Mouse (Mus musculus) heart, embryonic 15.5 days (tissue): Measurements from ENCODE around the gene Lsm6. TPM values are rescaled to one million over a fixed set of nuclear protein-coding genes. Genes with fewer than 3 reads are reported as not detected.

Experiments used
- ATAC-seq: fragments of 200-750 bp; cut with Nextera tagmentation; replicated peaks from 2 replicates; pipeline ENCODE4 v1.8.0; 2017; ENCODE audit warnings: low read depth, moderate TSS enrichment; ENCODE audit not compliant: insufficient number of reproducible peaks, insufficient read depth, low FRiP score
- H3K27ac ChIP-seq: fragments of 300-500 bp; sonication (generic); 2 replicates; pipeline ENCODE4 v1.5.1; 2015; ENCODE audit warnings: mild to moderate bottlenecking, inconsistent platforms
- H3K27me3 ChIP-seq: fragments of 300-500 bp; sonication (generic); 2 replicates; pipeline ENCODE4 v1.6.1; 2015; ENCODE audit warnings: inconsistent platforms
- H3K36me3 ChIP-seq: fragments of 300-500 bp; sonication (generic); 2 replicates; pipeline ENCODE4 v1.6.1; 2015; ENCODE audit warnings: mild to moderate bottlenecking, inconsistent platforms
- H3K4me1 ChIP-seq: fragments of 300-500 bp; sonication (generic); replicated peaks from 2 replicates; pipeline ENCODE4 v1.6.1; 2015; ENCODE audit warnings: inconsistent platforms
- H3K4me2 ChIP-seq: fragments of 300-500 bp; sonication (generic); 2 replicates; pipeline ENCODE4 v1.6.1; 2015; ENCODE audit warnings: inconsistent platforms, mild to moderate bottlenecking, moderate library complexity
- H3K4me3 ChIP-seq: fragments of 300-500 bp; sonication (generic); 2 replicates; pipeline ENCODE4 v1.5.1; 2015; ENCODE audit warnings: mild to moderate bottlenecking, inconsistent platforms
- H3K9ac ChIP-seq: fragments of 300-500 bp; sonication (generic); 2 replicates; pipeline ENCODE4 v1.6.1; 2015; ENCODE audit warnings: mild to moderate bottlenecking, inconsistent platforms
- H3K9me3 ChIP-seq: fragments of 300-500 bp; sonication (generic); replicated peaks from 2 replicates; pipeline ENCODE4 v1.6.1; 2016; ENCODE audit warnings: inconsistent platforms
- WGBS: fragments of 180-500 bp; shearing (Covaris S2); methylation state at CpG from one replicate; pipeline ENCODE4 v1.1.7; 2015; ENCODE audit warnings: mixed read lengths; 5-methylcytosine and 5-hydroxymethylcytosine counted together
- polyA plus RNA-seq: library from polyadenylated mRNA; unstranded; fragments of >200 nt; fragmentation: Nextera tagmentation; extraction: Ambion mirVana; gene quantifications from 2 replicates; pipeline ENCODE4 v1.2.1, GENCODE M21; 2015

Gene Lsm6
- polyA plus RNA-seq, 1 experiment from 2014 or later: 155 TPM

GRCm38 (mm10) chr8:78801201-78801600, 19.7 kb downstream of the Lsm6 start:
- 91% methylated on average over 6 of the region's 6 CpGs for WGBS
- H3K27me3 ChIP-seq: no peaks in the 10 kb centered on the region
- no peak overlapping the region for H3K4me2 ChIP-seq
- H3K27ac ChIP-seq: no peak overlapping the region
- H3K4me1 ChIP-seq: no peaks in the 10 kb centered on the region
- peaks cover 28% of the 10 kb centered on the region for H3K36me3 ChIP-seq
- H3K9ac ChIP-seq: no peak overlapping the region
- no peak overlapping the region for H3K4me3 ChIP-seq
- no peaks in the 10 kb centered on the region for H3K9me3 ChIP-seq
- no peak for ATAC-seq

DNA sequence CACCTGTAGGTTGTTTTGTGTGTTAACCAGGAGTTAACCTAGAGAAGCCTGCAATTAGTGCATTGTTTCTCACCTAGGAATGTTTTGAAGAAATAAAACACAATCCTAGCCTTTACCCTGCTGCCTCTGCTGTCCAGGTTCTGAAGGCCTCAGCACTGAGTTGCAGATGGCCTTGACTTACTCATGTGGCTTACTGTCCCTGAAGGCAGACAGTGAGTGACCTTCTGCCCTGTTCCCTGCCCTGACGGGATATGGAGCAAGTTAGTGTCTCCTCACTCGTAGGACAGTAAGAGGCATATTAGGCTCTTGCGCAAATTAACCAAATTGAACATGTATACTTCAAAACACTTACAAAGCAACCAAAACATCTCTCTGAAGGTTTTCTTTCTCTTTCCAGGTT, 22.3 kb downstream of the Lsm6 start:
- Histone ChIP-seq H3K9me3 (no peaks in the 10 kb centered on the region), H3K4me3 (no peak overlapping the region), H3K36me3 (peaks cover 11% of the 10 kb centered on the region; the same call in 1 of the 2 replicates), H3K9ac (no peak overlapping the region), H3K27me3 (no peaks in the 10 kb centered on the region), H3K27ac (no peak overlapping the region), H3K4me1 (no peaks in the 10 kb centered on the region), H3K4me2 (no peak overlapping the region)
- no peak for ATAC-seq
- WGBS: 81% methylated on average over 3 of the region's 3 CpGs

- H3K27ac ChIP-seq: no peak overlapping the region
- WGBS: 87% methylated on average over 7 of the region's 7 CpGs
- ATAC-seq: no peak
Measured at GRCm38 (mm10) chr8:78797985-78798384, 23.0 kb downstream of the Lsm6 start.

DNA sequence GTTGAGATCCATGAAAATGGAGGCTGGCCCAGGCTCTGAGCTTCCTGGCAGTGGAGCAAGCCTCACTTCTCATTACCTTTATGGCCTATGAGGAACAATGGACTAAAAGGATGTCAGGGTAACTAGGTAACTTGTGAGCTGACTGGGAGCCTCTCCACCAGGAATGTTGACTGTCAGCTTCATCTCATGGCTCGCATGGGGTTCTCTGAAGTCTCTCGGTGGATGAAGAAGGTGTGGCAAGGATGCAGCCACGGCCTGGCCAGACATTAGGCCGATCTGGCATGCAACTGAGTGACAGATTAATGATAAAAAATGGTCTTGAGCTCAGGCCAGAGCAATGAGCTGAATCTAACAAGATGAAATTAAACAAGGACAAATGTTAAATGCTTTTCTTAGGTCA, 27.7 kb downstream of the Lsm6 start:
- no peaks in the 10 kb centered on the region for H3K4me1 ChIP-seq
- no peak overlapping the region for H3K4me3 ChIP-seq
- no peaks in the 10 kb centered on the region for H3K36me3 ChIP-seq
- H3K27ac ChIP-seq: no peak overlapping the region
- no peak for ATAC-seq
- WGBS: 76% methylated on average over 4 of the region's 4 CpGs
- no peak overlapping the region for H3K4me2 ChIP-seq
- no peaks in the 10 kb centered on the region for H3K27me3 ChIP-seq
- no peaks in the 10 kb centered on the region for H3K9me3 ChIP-seq
- no peak overlapping the region for H3K9ac ChIP-seq

More at GRCm38 (mm10) chr8:78797985-78798384, 23.0 kb downstream of the Lsm6 start:
- Histone ChIP-seq H3K4me2 (no peak overlapping the region), H3K4me3 (no peak overlapping the region), H3K9ac (no peak overlapping the region), H3K27me3 (no peaks in the 10 kb centered on the region), H3K9me3 (no peaks in the 10 kb centered on the region), H3K4me1 (no peaks in the 10 kb centered on the region), H3K36me3 (peaks cover 8% of the 10 kb centered on the region; the same call in 1 of the 2 replicates)

- Histone ChIP-seq H3K4me3 (no peak overlapping the region), H3K27ac (no peak overlapping the region), H3K27me3 (no peaks in the 10 kb centered on the region), H3K4me1 (no peaks in the 10 kb centered on the region; the same call in 1 of the 2 replicates), H3K36me3 (no peaks in the 10 kb centered on the region), H3K9ac (no peak overlapping the region), H3K9me3 (no peaks in the 10 kb centered on the region), H3K4me2 (no peak overlapping the region)
- 79% methylated on average over 9 of the region's 9 CpGs for WGBS
- ATAC-seq: no peak
Measured at GRCm38 (mm10) chr8:78776816-78777215, 44.1 kb downstream of the Lsm6 start.

DNA sequence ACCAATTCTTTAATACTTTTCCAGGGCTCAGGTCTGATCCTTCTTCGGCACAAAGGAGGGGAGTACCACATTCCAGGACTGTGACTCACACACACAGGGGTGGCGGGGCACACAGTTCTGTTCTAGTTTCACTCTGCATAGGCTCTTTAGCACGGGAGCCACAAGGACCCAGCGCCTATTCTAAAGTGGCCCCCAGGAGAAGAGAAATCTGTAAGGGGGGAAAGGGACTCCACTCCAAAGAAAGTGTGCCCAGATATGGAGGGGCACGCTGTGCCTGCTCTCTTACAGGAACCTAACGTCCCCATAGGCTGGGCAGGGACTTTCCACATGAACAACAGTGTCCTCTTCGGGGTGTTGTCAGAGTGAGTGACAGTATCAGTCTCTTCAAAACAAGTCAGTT, 49.7 kb downstream of the Lsm6 start:
- peak; percentile 84; the same call in 1 of the 2 replicates for ATAC-seq
- H3K36me3 ChIP-seq: no peaks in the 10 kb centered on the region
- peaks cover 10% of the 10 kb centered on the region; the same call in 1 of the 2 replicates for H3K4me1 ChIP-seq
- 33% methylated on average over 7 of the region's 7 CpGs for WGBS
- H3K27me3 ChIP-seq: no peaks in the 10 kb centered on the region
- peak overlapping the region; percentile 47; the same call in 1 of the 2 replicates for H3K9ac ChIP-seq
- peak overlapping the region; percentile 64 for H3K27ac ChIP-seq
- no peaks in the 10 kb centered on the region for H3K9me3 ChIP-seq
- H3K4me3 ChIP-seq: peak overlapping the region; percentile 41
- peak overlapping the region; percentile 62 for H3K4me2 ChIP-seq

DNA sequence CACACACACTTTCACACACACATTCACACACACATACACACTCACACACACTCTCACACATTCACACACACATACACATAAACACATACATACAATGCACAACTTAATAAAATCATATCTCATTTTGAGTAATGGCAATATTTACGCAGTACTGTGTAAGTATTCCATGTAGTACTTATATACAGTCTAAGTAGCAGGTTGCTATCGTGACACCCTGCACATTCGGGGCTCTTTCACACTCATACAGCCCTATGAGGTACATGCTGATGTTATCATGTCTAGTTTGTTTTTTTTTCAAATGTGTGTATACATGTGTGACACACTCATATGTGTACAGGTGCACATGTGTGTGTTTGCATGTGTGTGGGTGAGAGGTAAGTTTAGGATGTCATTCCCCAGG, 50.4 kb downstream of the Lsm6 start:
- ATAC-seq: no peak
- no peaks in the 10 kb centered on the region for H3K27me3 ChIP-seq
- WGBS: 88% methylated on average over 3 of the region's 3 CpGs
- no peaks in the 10 kb centered on the region for H3K36me3 ChIP-seq
- H3K4me3 ChIP-seq: no peak overlapping the region
- no peak overlapping the region for H3K27ac ChIP-seq
- peaks cover 10% of the 10 kb centered on the region; the same call in 1 of the 2 replicates for H3K4me1 ChIP-seq
- H3K9me3 ChIP-seq: no peaks in the 10 kb centered on the region
- H3K9ac ChIP-seq: no peak overlapping the region
- H3K4me2 ChIP-seq: no peak overlapping the region

DNA sequence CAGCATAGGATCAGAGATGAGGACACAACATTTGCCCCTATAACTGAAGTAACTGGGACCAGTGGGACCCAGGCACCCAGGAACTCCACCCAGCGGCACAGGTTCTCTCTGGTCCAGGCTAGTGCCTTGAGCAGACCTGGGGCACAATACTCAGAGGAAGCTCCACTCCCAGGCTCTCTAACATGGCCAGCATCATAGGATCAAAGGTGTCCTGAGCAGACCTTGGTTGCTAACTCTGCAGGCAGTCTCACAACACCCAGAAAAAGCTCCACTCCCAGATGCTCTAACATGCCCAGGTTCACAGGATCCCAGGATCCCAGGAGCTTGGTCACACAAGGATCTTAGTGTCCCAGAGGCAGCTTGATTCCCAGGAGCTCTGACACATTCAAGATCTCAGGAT, 55.4 kb downstream of the Lsm6 start:
- no peak for ATAC-seq
- WGBS: 78% methylated on average over 1 of the region's 1 CpGs
- Histone ChIP-seq H3K27me3 (no peaks in the 10 kb centered on the region), H3K4me1 (no peaks in the 10 kb centered on the region), H3K9me3 (no peaks in the 10 kb centered on the region), H3K9ac (no peak overlapping the region), H3K36me3 (no peaks in the 10 kb centered on the region), H3K4me3 (no peak overlapping the region), H3K27ac (no peak overlapping the region), H3K4me2 (no peak overlapping the region)

DNA sequence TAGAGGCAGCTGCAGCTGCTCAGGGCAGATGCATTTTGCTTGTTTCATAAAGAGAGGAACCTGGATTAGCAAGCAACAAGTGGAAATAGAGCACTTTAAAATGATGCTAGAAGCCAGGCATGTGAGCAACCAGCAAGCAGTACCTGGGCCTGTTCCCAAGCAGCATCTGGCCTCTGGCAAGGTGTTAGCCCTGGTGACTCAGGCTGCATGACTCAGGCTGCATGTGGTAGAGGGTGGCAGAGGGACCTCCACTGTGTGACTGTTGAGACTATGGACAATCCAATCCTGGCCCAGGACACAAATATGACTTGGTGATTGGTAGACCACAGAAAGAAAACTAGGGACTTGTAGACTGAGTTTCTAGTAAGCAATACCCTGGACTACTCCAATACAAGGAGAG, 56.0 kb downstream of the Lsm6 start:
- Histone ChIP-seq H3K9me3 (no peaks in the 10 kb centered on the region), H3K9ac (no peak overlapping the region), H3K27me3 (no peaks in the 10 kb centered on the region), H3K4me2 (no peak overlapping the region), H3K4me3 (no peak overlapping the region), H3K36me3 (no peaks in the 10 kb centered on the region), H3K4me1 (no peaks in the 10 kb centered on the region), H3K27ac (no peak overlapping the region)
- no peak for ATAC-seq

DNA sequence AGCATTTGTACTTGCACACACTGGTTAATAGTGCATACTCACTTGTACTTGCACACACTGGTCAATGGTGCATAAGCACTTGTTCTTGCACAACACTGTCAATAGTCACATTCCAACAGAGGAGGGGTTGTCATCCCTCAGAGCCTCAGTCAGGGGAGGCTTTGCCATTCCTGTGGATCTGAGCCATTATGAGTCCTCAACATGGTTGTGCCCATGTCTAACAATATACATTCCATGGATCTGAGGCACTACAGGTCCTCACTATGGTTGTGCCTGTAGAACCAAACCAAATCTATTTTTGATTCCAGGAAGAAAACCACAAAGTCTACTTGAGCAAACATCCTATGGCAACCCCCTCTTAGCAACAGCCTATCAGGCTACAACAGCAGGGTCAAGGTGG, 61.8 kb downstream of the Lsm6 start:
- ATAC-seq: no peak
- Histone ChIP-seq H3K9ac (no peak overlapping the region), H3K4me1 (no peaks in the 10 kb centered on the region), H3K36me3 (no peaks in the 10 kb centered on the region), H3K4me3 (no peak overlapping the region), H3K9me3 (no peaks in the 10 kb centered on the region), H3K27ac (no peak overlapping the region), H3K27me3 (no peaks in the 10 kb centered on the region), H3K4me2 (no peak overlapping the region)

GRCm38 (mm10) chr8:78754986-78755385, 66.0 kb downstream of the Lsm6 start:
- Histone ChIP-seq H3K27me3 (no peaks in the 10 kb centered on the region), H3K4me1 (peaks cover 12% of the 10 kb centered on the region), H3K27ac (no peak overlapping the region), H3K9me3 (no peaks in the 10 kb centered on the region), H3K4me3 (no peak overlapping the region), H3K4me2 (no peak overlapping the region), H3K9ac (no peak overlapping the region), H3K36me3 (no peaks in the 10 kb centered on the region)
- WGBS: 57% methylated on average over 4 of the region's 4 CpGs
- no peak for ATAC-seq
